Mouse (Mus musculus): ENCODE results near the gene Cdhr4. TPM values are rescaled to one million over a fixed set of nuclear protein-coding genes. Genes with fewer than 3 reads are reported as not detected.
A peak's percentile ranks its signal among the peaks of the same experiment; 100 is the strongest.
"Not testable (repeated sequence)": the region's sequence is repeated elsewhere in the genome, so short reads cannot be mapped to it uniquely, and the experiment has no call there.

Gene Cdhr4
- polyA plus RNA-seq, 2 experiments = 13.0 to 63.3 TPM

DNA sequence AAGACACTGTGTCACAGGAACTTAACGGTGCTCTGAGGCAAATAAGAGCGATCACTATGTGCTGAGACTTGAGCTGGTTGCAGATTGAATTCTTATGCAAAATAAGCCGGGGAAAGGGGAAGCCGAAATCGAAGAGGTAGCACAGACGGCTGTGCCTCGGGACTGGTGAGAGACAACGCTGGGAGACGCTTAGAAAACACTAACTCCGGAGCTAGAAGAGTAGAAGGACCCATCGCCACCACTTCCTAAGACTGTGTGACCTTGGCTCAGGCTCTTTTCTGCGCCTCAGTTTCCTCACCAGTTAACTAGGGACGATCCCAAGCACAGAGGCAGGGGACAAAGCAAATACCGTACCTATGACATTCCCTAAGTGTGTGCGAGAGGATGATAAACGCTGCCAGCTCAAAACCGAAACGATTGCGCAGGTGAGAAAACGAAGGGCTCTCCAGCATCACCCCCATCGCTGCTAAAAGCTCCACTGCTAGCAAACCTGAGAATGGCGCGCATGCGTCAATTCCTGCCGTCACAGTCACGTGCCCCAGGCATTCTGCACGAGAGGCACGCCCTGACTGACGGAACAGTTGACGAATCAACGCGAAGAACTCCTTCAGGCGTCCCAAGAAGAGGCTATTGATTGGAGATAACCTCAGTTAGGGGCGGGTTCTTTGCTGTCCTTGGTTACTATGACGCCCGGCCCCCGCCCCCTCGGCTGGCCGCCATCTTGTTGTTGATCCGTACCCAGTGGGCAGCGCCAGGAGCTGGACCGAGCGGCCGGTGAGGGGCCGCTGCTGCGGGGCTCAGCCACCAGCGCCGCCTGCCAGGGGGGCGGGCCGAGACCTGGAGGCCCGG, 9.8 kb downstream of the Cdhr4 start, which contains the start of gene Ip6k1:
Gene Ip6k1, plus strand, starts transcription at position 580 of the 849 bp plus-strand sequence.
- ATAC-seq (ENCODE audit: low FRiP score, low read depth) = peak; percentile 100
- H3K36me3 ChIP-seq (ENCODE audit: control insufficient read depth, insufficient read depth, low read length) = no peaks in the 10 kb centered on the region
- H3K4me3 ChIP-seq (replicated peaks; ENCODE audit: low read length) = peak within 1 kb of the TSS; percentile 93
- H3K9ac ChIP-seq (ENCODE audit: low read depth, low read length, severe bottlenecking) = peak within 1 kb of the TSS; percentile 93
- peak; percentile 100 for DNase-seq (ENCODE audit: low spot score)
- peak within 1 kb of the TSS; percentile 79 for H3K4me2 ChIP-seq (replicated peaks; ENCODE audit: low read depth, low read length, severe bottlenecking)
- peak; percentile 51; the same call in 1 of the 2 replicates for TF ChIP-seq POLR2A (IDR thresholded peaks at IDR 0.05; ENCODE audit: borderline replicate concordance, extremely low read depth, insufficient read depth, insufficient read length)
- no peaks in the 10 kb centered on the region for H3K27me3 ChIP-seq (ENCODE audit: control insufficient read depth, insufficient read depth, low read length)
- H3K4me1 ChIP-seq (ENCODE audit: control insufficient read depth, insufficient read depth, low read length) = peaks cover 14% of the 10 kb centered on the region
- peak within 1 kb of the TSS; percentile 90 for H3K27ac ChIP-seq (replicated peaks; ENCODE audit: low read depth, low read length)
- no peaks in the 10 kb centered on the region for H3K9me3 ChIP-seq (ENCODE audit: control insufficient read depth, low read length)
- WGBS = under 1% methylated on average over 45 of the region's 51 CpGs

GRCm38 (mm10) chr9:108002778-108003530, 10.7 kb downstream of the Cdhr4 start:
- Histone ChIP-seq H3K27me3 (ENCODE audit: control insufficient read depth, insufficient read depth, low read length) (no peaks in the 10 kb centered on the region), H3K9me3 (ENCODE audit: control insufficient read depth, low read length) (no peaks in the 10 kb centered on the region), H3K4me2 (replicated peaks; ENCODE audit: low read depth, low read length, severe bottlenecking) (peak overlapping the region; percentile 79), H3K9ac (ENCODE audit: low read depth, low read length, severe bottlenecking) (peak overlapping the region; percentile 93), H3K4me3 (replicated peaks; ENCODE audit: low read length) (peak overlapping the region; percentile 93), H3K4me1 (ENCODE audit: control insufficient read depth, insufficient read depth, low read length) (peaks cover 14% of the 10 kb centered on the region), H3K36me3 (ENCODE audit: control insufficient read depth, insufficient read depth, low read length) (no peaks in the 10 kb centered on the region), H3K27ac (replicated peaks; ENCODE audit: low read depth, low read length) (peak overlapping the region; percentile 90)
- TF ChIP-seq POLR2A (IDR thresholded peaks at IDR 0.05; ENCODE audit: borderline replicate concordance, extremely low read depth, insufficient read depth, insufficient read length) = no peak
- DNase-seq (ENCODE audit: low spot score) (no peak), ATAC-seq (ENCODE audit: low FRiP score, low read depth) (peak; percentile 20; the same call in 1 of the 2 replicates)
- WGBS = under 1% methylated on average over 39 of the region's 50 CpGs

- H3K4me1 ChIP-seq (ENCODE audit: control insufficient read depth, insufficient read depth, low read length) = peaks cover 14% of the 10 kb centered on the region
- DNase-seq (ENCODE audit: low spot score) (no peak), ATAC-seq (ENCODE audit: low FRiP score, low read depth) (no peak)
- peak overlapping the region; percentile 90; the same call in 1 of the 2 replicates for H3K27ac ChIP-seq (replicated peaks; ENCODE audit: low read depth, low read length)
- peak overlapping the region; percentile 93 for H3K4me3 ChIP-seq (replicated peaks; ENCODE audit: low read length)
- H3K4me2 ChIP-seq (replicated peaks; ENCODE audit: low read depth, low read length, severe bottlenecking) = peak overlapping the region; percentile 79
- H3K36me3 ChIP-seq (ENCODE audit: control insufficient read depth, insufficient read depth, low read length) = no peaks in the 10 kb centered on the region
- 8% methylated on average over 8 of the region's 8 CpGs for WGBS
- H3K9ac ChIP-seq (ENCODE audit: low read depth, low read length, severe bottlenecking) = peak overlapping the region; percentile 93
- no peaks in the 10 kb centered on the region for H3K9me3 ChIP-seq (ENCODE audit: control insufficient read depth, low read length)
- H3K27me3 ChIP-seq (ENCODE audit: control insufficient read depth, insufficient read depth, low read length) = no peaks in the 10 kb centered on the region
- TF ChIP-seq POLR2A (IDR thresholded peaks at IDR 0.05; ENCODE audit: borderline replicate concordance, extremely low read depth, insufficient read depth, insufficient read length) = no peak
Measured at GRCm38 (mm10) chr9:108003531-108003890, 11.2 kb downstream of the Cdhr4 start.

GRCm38 (mm10) chr9:108008041-108008440, 15.7 kb downstream of the Cdhr4 start:
- Histone ChIP-seq H3K9me3 (ENCODE audit: control insufficient read depth, low read length) (no peaks in the 10 kb centered on the region), H3K9ac (ENCODE audit: low read depth, low read length, severe bottlenecking) (no peak overlapping the region), H3K4me3 (replicated peaks; ENCODE audit: low read length) (no peak overlapping the region), H3K36me3 (ENCODE audit: control insufficient read depth, insufficient read depth, low read length) (peaks cover 9% of the 10 kb centered on the region), H3K4me2 (replicated peaks; ENCODE audit: low read depth, low read length, severe bottlenecking) (no peak overlapping the region), H3K27me3 (ENCODE audit: control insufficient read depth, insufficient read depth, low read length) (no peaks in the 10 kb centered on the region), H3K27ac (replicated peaks; ENCODE audit: low read depth, low read length) (no peak overlapping the region), H3K4me1 (ENCODE audit: control insufficient read depth, insufficient read depth, low read length) (peaks cover 9% of the 10 kb centered on the region)
- no peak for ATAC-seq (ENCODE audit: low FRiP score, low read depth)
- TF ChIP-seq POLR2A (IDR thresholded peaks at IDR 0.05; ENCODE audit: borderline replicate concordance, extremely low read depth, insufficient read depth, insufficient read length) = no peak
- DNase-seq (ENCODE audit: low spot score) = no peak
- 94% methylated on average over 5 of the region's 5 CpGs for WGBS

DNA sequence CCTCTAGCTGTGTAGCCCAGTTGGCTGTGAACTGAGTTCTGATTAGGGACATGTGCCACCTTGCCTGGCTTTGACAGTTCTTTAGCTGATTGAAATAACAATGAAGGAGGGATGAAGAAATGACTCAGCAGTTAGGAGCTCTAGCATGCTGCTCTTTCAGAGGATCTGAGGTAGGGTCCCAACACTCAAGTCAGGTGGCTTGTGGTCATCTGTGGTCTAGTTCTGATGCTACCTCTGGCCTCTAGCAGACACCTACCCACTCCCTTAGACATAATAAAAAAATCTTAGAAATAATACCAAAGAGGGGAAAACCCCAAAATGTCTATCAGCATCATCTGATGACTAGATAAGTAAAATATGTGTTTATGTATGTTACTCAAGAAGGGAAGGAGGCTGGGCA, 18.1 kb downstream of the Cdhr4 start:
- Histone ChIP-seq H3K27me3 (ENCODE audit: control insufficient read depth, insufficient read depth, low read length) (no peaks in the 10 kb centered on the region), H3K4me1 (ENCODE audit: control insufficient read depth, insufficient read depth, low read length) (no peaks in the 10 kb centered on the region), H3K27ac (replicated peaks; ENCODE audit: low read depth, low read length) (no peak overlapping the region), H3K36me3 (ENCODE audit: control insufficient read depth, insufficient read depth, low read length) (peaks cover 17% of the 10 kb centered on the region), H3K4me3 (replicated peaks; ENCODE audit: low read length) (no peak overlapping the region), H3K9me3 (ENCODE audit: control insufficient read depth, low read length) (no peaks in the 10 kb centered on the region), H3K4me2 (replicated peaks; ENCODE audit: low read depth, low read length, severe bottlenecking) (no peak overlapping the region), H3K9ac (ENCODE audit: low read depth, low read length, severe bottlenecking) (no peak overlapping the region)
- ATAC-seq (ENCODE audit: low FRiP score, low read depth) = no peak
- TF ChIP-seq POLR2A (IDR thresholded peaks at IDR 0.05; ENCODE audit: borderline replicate concordance, extremely low read depth, insufficient read depth, insufficient read length) = no peak
- no peak for DNase-seq (ENCODE audit: low spot score)

DNA sequence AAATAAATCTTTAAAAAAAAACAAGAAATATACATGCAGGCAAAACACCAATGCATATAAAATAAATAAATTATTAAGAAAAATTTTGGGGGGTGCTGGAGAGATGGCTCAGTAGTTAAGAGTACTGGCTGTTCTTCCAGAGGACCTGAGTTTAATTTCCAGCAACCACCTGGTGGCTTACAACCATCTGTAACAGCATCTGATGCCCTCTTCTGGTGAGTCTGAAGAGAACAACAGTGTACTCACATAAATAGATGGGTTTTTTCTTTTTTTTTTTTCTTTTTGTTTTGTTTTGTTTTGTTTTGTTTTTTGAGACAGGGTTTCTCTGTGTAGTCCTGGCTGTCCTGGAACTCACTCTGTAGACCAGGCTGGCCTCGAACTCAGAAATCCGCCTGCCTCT, 21.3 kb downstream of the Cdhr4 start:
- H3K27me3 ChIP-seq (ENCODE audit: control insufficient read depth, insufficient read depth, low read length); DNase-seq (ENCODE audit: low spot score); H3K4me2 ChIP-seq (replicated peaks; ENCODE audit: low read depth, low read length, severe bottlenecking); H3K9ac ChIP-seq (ENCODE audit: low read depth, low read length, severe bottlenecking); H3K27ac ChIP-seq (replicated peaks; ENCODE audit: low read depth, low read length); H3K4me3 ChIP-seq (replicated peaks; ENCODE audit: low read length); ATAC-seq (ENCODE audit: low FRiP score, low read depth); H3K4me1 ChIP-seq (ENCODE audit: control insufficient read depth, insufficient read depth, low read length); H3K9me3 ChIP-seq (ENCODE audit: control insufficient read depth, low read length): not testable (repeated sequence)
- WGBS = 96% methylated on average over 2 of the region's 2 CpGs
- peaks cover 21% of the 10 kb centered on the region for H3K36me3 ChIP-seq (ENCODE audit: control insufficient read depth, insufficient read depth, low read length)

Data from limb, embryonic 14.5 days (tissue).